Mouse (Mus musculus) heart, embryonic 14.5 days (tissue): ENCODE measurements around the gene Parm1. TPM values are rescaled to one million over a fixed set of nuclear protein-coding genes. Genes with fewer than 3 reads are reported as not detected.
A peak's percentile ranks its signal among the peaks of the same experiment; 100 is the strongest.

Experiments
- ATAC-seq: fragments of 200-750 bp; cut with Nextera tagmentation; 2 replicates; pipeline ENCODE4 v1.8.0; 2017; ENCODE audit warnings: low read depth, moderate TSS enrichment; ENCODE audit not compliant: insufficient number of reproducible peaks, insufficient read depth, low FRiP score
- H3K27ac ChIP-seq, 2 experiments: fragments of 200-500 bp in 1 of 2; fragments of 300-500 bp in 1 of 2; sonication (generic) in 1 of 2; replicated peaks in 1 of 2; 2 replicates each; pipeline ENCODE4 v1.5.1; 2012 to 2014; ENCODE audit warnings: low read depth in 2 of 2, low read length in 2 of 2, control low read depth in 1 of 2, mild to moderate bottlenecking in 1 of 2, mixed read lengths in 1 of 2; ENCODE audit not compliant: control insufficient read depth in 1 of 2, insufficient read depth in 1 of 2
- H3K27me3 ChIP-seq: fragments of 300-500 bp; sonication (generic); 2 replicates; pipeline ENCODE4 v1.6.1; 2014; ENCODE audit warnings: mild to moderate bottlenecking, low read length, control low read depth; ENCODE audit not compliant: control insufficient read depth, insufficient read depth
- H3K36me3 ChIP-seq: fragments of 300-500 bp; sonication (generic); 2 replicates; pipeline ENCODE4 v1.6.1; 2014; ENCODE audit warnings: mild to moderate bottlenecking, control low read depth, low read length, mixed read lengths; ENCODE audit not compliant: control insufficient read depth, insufficient read depth
- H3K4me1 ChIP-seq, 2 experiments: fragments of 200-500 bp in 1 of 2; fragments of 300-500 bp in 1 of 2; sonication (generic) in 1 of 2; 2 replicates each; pipeline ENCODE4 v1.6.1; 2012 to 2014; ENCODE audit warnings: low read length in 2 of 2, control low read depth in 1 of 2, mixed read lengths in 1 of 2; ENCODE audit not compliant: control insufficient read depth in 2 of 2, insufficient read depth in 2 of 2
- H3K4me2 ChIP-seq: fragments of 300-500 bp; sonication (generic); 2 replicates; pipeline ENCODE4 v1.6.1; 2014; ENCODE audit warnings: mild to moderate bottlenecking, low read length
- H3K4me3 ChIP-seq, 2 experiments: fragments of 200-500 bp in 1 of 2; fragments of 300-500 bp in 1 of 2; sonication (generic) in 1 of 2; 2 replicates each; pipeline ENCODE4 v1.5.1; 2012 to 2014; ENCODE audit warnings: low read length in 2 of 2, mild to moderate bottlenecking in 2 of 2, control low read depth in 1 of 2, low read depth in 1 of 2, moderate library complexity in 1 of 2; ENCODE audit not compliant: control insufficient read depth in 1 of 2, insufficient read depth in 1 of 2
- H3K9ac ChIP-seq: fragments of 300-500 bp; sonication (generic); 2 replicates; pipeline ENCODE4 v1.6.1; 2014; ENCODE audit warnings: mild to moderate bottlenecking, low read length
- H3K9me3 ChIP-seq: fragments of 300-500 bp; sonication (generic); 2 replicates; pipeline ENCODE4 v1.6.1; 2016; ENCODE audit warnings: low read length, control low read depth; ENCODE audit not compliant: control insufficient read depth
- WGBS: fragments of 180-500 bp; shearing (Covaris S2); extraction: QIAGEN DNeasy Blood & Tissue Kit; methylation state at CpG from one replicate; pipeline ENCODE4 v1.1.7; 2014; 5-methylcytosine and 5-hydroxymethylcytosine counted together
- polyA plus RNA-seq: library from polyadenylated mRNA; unstranded; fragments of >200 nt; fragmentation: Nextera tagmentation; extraction: Ambion mirVana; gene quantifications from 2 replicates; pipeline ENCODE4 v1.2.1, GENCODE M21; 2014

Gene Parm1
- polyA plus RNA-seq, 1 experiment from 2014 or later: 33.3 TPM

DNA sequence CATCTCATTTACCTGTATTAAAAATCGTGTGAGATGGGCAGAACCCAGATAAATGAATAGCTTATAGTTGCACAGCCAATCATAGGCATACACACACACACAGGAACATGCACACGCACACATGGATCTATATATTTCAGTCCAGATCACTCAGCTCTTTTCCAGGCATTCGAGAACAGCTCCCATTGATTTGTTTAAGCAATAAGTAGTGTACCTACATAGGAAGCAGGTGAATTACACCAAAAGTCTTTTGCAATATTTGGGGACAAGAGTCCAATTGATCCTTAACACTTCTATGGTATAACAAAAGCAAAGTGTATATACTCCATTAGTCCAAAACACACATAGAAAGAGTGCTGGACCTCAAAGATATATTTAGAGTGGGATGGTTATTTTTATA is 94.2 kb downstream of the Parm1 start:
- Histone ChIP-seq H3K36me3 (peaks cover 9% of the 10 kb centered on the region; the same call in 1 of the 2 replicates), H3K4me1 (peaks cover 2 to 23% of the 10 kb centered on the region in 2 experiments), H3K27ac (no peak overlapping the region), H3K9ac (no peak overlapping the region), H3K4me2 (no peak overlapping the region), H3K9me3 (no peaks in the 10 kb centered on the region), H3K4me3 (no peak overlapping the region), H3K27me3 (no peaks in the 10 kb centered on the region)
- WGBS: 83% methylated on average over 3 of the region's 3 CpGs
- ATAC-seq: no peak

DNA sequence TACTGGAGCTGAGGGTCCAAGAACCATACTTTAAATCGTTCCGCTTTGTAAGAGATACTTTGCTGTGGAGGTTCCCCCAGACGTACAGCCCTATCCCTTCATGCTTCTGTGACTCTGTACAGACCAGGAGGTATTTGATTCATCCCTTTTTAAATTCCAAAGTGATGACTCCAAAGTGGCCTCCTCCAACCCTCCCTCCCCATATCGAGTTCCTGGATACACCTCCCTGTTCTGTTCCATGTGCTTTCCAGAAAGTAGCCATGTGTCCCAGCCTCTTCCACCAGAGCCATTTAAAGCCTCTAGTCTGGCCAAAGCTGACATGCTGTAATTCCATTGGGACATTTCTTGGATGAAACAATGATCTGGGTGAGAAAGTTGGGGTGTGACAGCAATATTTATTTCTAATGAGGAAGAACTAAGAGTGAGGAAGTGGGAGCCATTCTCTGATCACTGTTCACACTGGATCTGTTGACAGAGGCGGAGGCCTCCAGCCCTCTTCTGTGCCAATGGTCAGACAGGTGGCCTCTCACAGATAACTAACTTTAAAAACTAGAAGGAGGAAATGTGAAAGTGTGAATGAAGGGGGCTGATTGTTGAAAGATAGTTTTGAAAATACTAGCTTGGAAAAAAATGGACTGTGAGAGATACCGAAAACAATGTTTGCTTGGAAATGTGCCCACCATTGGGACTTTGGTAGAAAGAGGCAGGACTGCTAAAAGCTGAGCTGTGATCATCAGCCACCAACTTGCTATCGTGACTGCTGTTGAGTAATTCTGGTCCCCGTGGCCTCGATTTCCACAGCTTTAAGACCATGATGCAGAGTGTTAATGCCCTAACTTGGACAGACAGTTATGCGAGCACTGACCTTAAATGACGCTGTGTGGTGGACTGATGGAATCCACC is 100.2 kb downstream of the Parm1 start:
- Histone ChIP-seq H3K36me3 (peaks cover 9% of the 10 kb centered on the region; the same call in 1 of the 2 replicates), H3K9ac (no peak overlapping the region), H3K4me1 (peaks cover 10 to 29% of the 10 kb centered on the region in 2 experiments), H3K27me3 (no peaks in the 10 kb centered on the region), H3K4me3 (no peak overlapping the region), H3K4me2 (no peak overlapping the region), H3K27ac (peak overlapping the region; percentile 15 to 39), H3K9me3 (no peaks in the 10 kb centered on the region)
- 68% methylated on average over 11 of the region's 11 CpGs for WGBS
- ATAC-seq: peak; percentile 33; the same call in 1 of the 2 replicates

DNA sequence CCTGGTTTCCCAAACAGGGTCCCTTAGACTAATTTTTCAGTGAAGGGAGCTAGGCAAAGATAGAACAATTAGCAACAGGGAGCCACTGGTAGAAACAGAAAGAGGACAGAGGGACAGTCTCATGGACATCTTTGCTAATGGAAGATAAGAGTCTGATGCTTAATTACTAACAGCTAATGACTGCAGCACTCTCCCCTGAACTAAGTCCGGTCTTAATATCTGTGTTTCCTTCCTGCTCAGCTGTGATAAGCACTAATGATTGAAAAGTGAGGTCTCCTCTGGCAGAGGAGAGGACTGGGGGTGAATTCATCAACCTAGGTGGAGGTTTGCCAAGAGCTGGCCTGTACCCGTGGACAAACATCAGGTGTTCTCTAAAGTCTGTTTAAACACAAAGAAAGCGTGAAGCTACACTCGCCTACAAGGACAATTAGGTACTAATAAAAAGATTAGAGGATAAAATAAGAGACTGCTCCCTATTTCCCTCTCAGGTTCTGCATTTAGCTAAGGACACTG is 101.3 kb downstream of the Parm1 start:
- no peak for ATAC-seq
- Histone ChIP-seq H3K4me3 (no peak overlapping the region), H3K4me1 (peaks cover 10 to 29% of the 10 kb centered on the region in 2 experiments), H3K36me3 (peaks cover 7% of the 10 kb centered on the region; the same call in 1 of the 2 replicates), H3K9me3 (no peaks in the 10 kb centered on the region), H3K27me3 (no peaks in the 10 kb centered on the region), H3K27ac (no peak overlapping the region), H3K4me2 (no peak overlapping the region), H3K9ac (no peak overlapping the region)
- WGBS: 52% methylated on average over 4 of the region's 4 CpGs

DNA sequence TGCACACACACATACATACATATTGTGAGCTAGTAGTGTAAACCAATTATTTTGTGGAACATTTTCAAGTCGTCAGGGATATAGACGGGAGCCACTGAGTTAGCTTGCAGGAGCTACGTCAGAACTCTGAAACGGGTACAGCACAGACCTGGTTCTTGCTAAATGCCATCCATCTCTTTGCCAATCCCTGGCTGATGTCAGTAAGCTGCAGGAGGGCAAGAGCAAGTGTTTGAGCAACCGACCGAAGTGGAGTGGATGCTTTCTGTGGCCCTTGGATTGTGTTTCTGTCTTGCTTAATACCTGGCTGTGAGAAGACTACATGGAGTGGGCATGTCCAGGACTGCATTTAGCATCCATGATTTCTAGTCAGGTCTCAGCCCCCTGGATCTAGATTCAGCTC is 103.8 kb downstream of the Parm1 start:
- peaks cover 8% of the 10 kb centered on the region; the same call in 1 of the 2 replicates for H3K36me3 ChIP-seq
- H3K9me3 ChIP-seq: no peaks in the 10 kb centered on the region
- H3K27me3 ChIP-seq: no peaks in the 10 kb centered on the region
- H3K27ac ChIP-seq: no peak overlapping the region
- ATAC-seq: no peak
- peaks cover 10 to 28% of the 10 kb centered on the region in 2 experiments for H3K4me1 ChIP-seq
- H3K4me2 ChIP-seq: no peak overlapping the region
- no peak overlapping the region for H3K4me3 ChIP-seq
- 88% methylated on average over 6 of the region's 6 CpGs for WGBS
- no peak overlapping the region for H3K9ac ChIP-seq

DNA sequence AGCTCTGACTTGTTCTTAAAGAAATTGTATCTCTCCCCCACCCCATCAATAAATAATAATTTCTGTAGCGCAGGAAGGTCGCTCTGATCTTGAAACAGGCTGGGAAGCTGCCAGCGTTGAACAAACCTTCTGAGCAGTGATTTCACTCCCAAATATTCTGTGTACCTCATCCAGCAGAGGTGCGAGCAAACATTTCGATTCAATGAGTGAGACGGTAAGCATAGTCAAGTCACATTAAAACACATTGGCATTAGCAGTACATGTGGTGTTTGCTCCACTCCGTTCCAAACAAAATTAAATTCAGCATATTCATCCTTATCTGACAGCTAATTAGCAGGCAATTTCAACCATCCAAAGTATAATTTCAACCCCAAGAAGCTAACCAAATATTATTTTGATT is 109.4 kb downstream of the Parm1 start:
- no peak overlapping the region for H3K4me2 ChIP-seq
- peaks cover 4 to 18% of the 10 kb centered on the region in 2 experiments for H3K4me1 ChIP-seq
- H3K9ac ChIP-seq: no peak overlapping the region
- no peak for ATAC-seq
- H3K27ac ChIP-seq: no peak overlapping the region
- no peaks in the 10 kb centered on the region for H3K27me3 ChIP-seq
- H3K36me3 ChIP-seq: peaks cover 8% of the 10 kb centered on the region; the same call in 1 of the 2 replicates
- H3K9me3 ChIP-seq: no peaks in the 10 kb centered on the region
- WGBS: 89% methylated on average over 7 of the region's 7 CpGs
- H3K4me3 ChIP-seq: no peak overlapping the region

DNA sequence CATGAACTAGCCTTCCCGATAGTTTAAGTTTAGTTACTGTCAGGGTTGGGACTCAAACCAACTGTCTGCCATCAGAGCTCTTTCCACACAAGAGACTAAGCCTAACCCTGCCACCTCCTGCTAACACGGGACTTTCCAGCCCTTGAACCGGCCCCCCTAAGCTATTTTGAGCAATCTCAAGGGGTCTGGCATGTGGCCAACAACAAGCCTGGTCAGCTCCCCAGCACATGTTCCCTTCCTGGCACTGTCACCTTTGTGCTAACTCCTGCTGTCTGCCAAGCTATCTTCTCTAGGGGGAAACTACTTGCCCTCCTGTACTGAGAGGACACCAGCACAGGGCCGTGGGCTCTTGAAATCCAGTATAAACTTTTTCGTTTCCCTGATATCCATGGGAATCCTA is 112.1 kb downstream of the Parm1 start:
- peak; percentile 94 for ATAC-seq
- peak overlapping the region; percentile 82 to 88 for H3K27ac ChIP-seq

DNA sequence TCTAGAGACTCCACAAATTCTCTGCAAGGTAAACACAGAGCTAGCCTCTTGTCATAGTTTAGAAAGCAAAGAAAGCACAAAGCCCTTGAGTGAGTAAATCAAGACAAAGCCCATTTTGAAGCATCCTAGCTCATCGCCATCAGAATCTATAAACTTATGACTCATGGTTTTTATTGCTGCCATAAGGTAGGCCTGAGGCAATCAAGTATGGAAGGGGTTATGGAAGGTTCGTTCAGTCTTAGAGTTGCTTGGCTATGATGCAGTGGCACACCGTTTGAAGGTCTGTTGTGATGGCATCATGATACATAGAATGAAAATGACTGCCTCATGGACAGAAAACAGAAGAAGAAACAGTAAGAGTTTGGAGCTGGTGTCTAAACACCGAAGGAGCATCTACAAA is 133.9 kb downstream of the Parm1 start:
- Histone ChIP-seq H3K36me3 (no peaks in the 10 kb centered on the region), H3K4me2 (no peak overlapping the region), H3K9ac (no peak overlapping the region), H3K4me3 (no peak overlapping the region), H3K9me3 (no peaks in the 10 kb centered on the region), H3K27ac (no peak overlapping the region), H3K27me3 (no peaks in the 10 kb centered on the region), H3K4me1 (no peaks in the 10 kb centered on the region)
- WGBS: 86% methylated on average over 4 of the region's 4 CpGs
- ATAC-seq: no peak

More for the DNA sequence above, 112.1 kb downstream of the Parm1 start:
- Histone ChIP-seq H3K4me3 (no peak overlapping the region), H3K36me3 (no peaks in the 10 kb centered on the region), H3K27me3 (no peaks in the 10 kb centered on the region), H3K9ac (no peak overlapping the region), H3K4me2 (peak overlapping the region; percentile 32; the same call in 1 of the 2 replicates), H3K9me3 (no peaks in the 10 kb centered on the region), H3K4me1 (peaks cover 4 to 18% of the 10 kb centered on the region in 2 experiments)
- WGBS: 13% methylated on average over 5 of the region's 5 CpGs
